ENCODE assay signal across 22 mouse cellular contexts in the genomic region with DNA sequence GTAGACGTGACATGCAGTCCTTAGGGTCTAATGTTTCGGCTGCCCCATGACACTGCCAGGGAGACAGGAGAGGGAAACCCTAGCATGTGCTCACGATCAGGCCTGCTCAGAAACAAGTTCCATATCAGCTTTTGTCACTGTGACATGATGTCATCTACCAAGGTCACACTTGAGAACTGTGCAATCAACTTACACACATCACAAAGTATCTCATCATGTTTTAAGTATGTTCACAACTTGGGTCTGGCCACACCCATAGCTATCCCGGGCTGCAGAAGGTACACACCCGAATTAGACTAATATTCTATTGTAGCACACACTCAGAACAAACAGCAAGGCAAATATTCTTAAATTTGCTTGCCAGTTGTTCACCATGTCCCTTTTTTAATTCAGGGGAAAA.
"Had no signal": no experiment of that assay in that cellular context is flagged by ENCODE, and none has a peak within 500 bp of the region (broad histone marks: within the 10 kb centered on the region; RNA-seq: fewer than 3 reads in every experiment).

No protein-coding gene starts in this region.

- ATAC-seq: forebrain, postnatal 0 days; hindbrain, postnatal 0 days; intestine, embryonic 16.5 days had no signal

- H3K27me3 ChIP-seq: heart, embryonic 13.5 days; heart, embryonic 15.5 days; hindbrain, embryonic 13.5 days; hindbrain, embryonic 15.5 days; limb, embryonic 12.5 days had no signal

- DNase-seq: forebrain, postnatal 0 days; gastrocnemius, postnatal 14 days; gastrocnemius, postnatal 36 days; heart, adult 11 months; heart, adult 2 months; heart, postnatal 14 days; heart, postnatal 36 days; kidney, adult 18-20 months; kidney, adult 8-10 months; kidney, postnatal 10 days; kidney, postnatal 25 days; layer of hippocampus, adult 9-11 months had no signal

- H3K4me1 ChIP-seq: heart, embryonic 15.5 days; hindbrain, embryonic 13.5 days; hindbrain, embryonic 15.5 days; limb, embryonic 10.5 days; limb, embryonic 12.5 days had no signal

- H3K9me3 ChIP-seq: heart, embryonic 13.5 days; heart, embryonic 15.5 days; hindbrain, embryonic 13.5 days; hindbrain, embryonic 15.5 days; limb, embryonic 10.5 days; limb, embryonic 12.5 days had no signal

- H3K27ac ChIP-seq: heart, adult 2 months; heart, embryonic 13.5 days; heart, embryonic 15.5 days; hindbrain, embryonic 13.5 days; hindbrain, embryonic 15.5 days; hindbrain, postnatal 0 days; left cerebral cortex, adult 2 months; limb, embryonic 10.5 days; limb, embryonic 12.5 days had no signal

- H3K4me3 ChIP-seq: heart, adult 2 months; heart, embryonic 13.5 days; heart, embryonic 15.5 days; hindbrain, embryonic 13.5 days; hindbrain, embryonic 15.5 days; left cerebral cortex, adult 2 months; limb, embryonic 10.5 days; limb, embryonic 12.5 days had no signal

- H3K4me2 ChIP-seq: heart, embryonic 11.5 days; heart, embryonic 13.5 days; heart, embryonic 15.5 days; hindbrain, embryonic 13.5 days; hindbrain, embryonic 15.5 days; limb, embryonic 12.5 days had no signal

- H3K9ac ChIP-seq: forebrain, postnatal 0 days; heart, embryonic 13.5 days; heart, embryonic 15.5 days; hindbrain, embryonic 13.5 days; hindbrain, embryonic 15.5 days; limb, embryonic 12.5 days had no signal
